Mouse (Mus musculus) C2C12 (cell line): ENCODE results near the gene Akap6. TPM values are rescaled to one million over a fixed set of nuclear protein-coding genes. Genes with fewer than 3 reads are reported as not detected.

Source experiments
- H3K27me3 ChIP-seq: one replicate; pipeline ENCODE4 v1.6.1; 2011; ENCODE audit not compliant: control insufficient read depth, insufficient read depth, insufficient read length
- H3K36me3 ChIP-seq: one replicate; pipeline ENCODE4 v1.6.1; 2011; ENCODE audit not compliant: control insufficient read depth, insufficient read depth
- H3K4me3 ChIP-seq: one replicate; pipeline ENCODE4 v1.5.1; 2011; ENCODE audit warnings: mild to moderate bottlenecking, control low read depth; ENCODE audit not compliant: poor library complexity, insufficient read depth, severe bottlenecking
- H3K79me2 ChIP-seq: one replicate; pipeline ENCODE4 v1.6.1; 2011; ENCODE audit not compliant: control insufficient read depth, insufficient read depth
- H3K79me3 ChIP-seq: one replicate; pipeline ENCODE4 v1.6.1; 2011; ENCODE audit warnings: low read depth, control low read depth
- H3ac ChIP-seq: one replicate; pipeline ENCODE3; 2011; ENCODE audit warnings: low read depth; ENCODE audit not compliant: control insufficient read depth, insufficient read length
- CEBPB ChIP-seq: IDR thresholded peaks from one replicate; pipeline ENCODE4 v1.6.1; 2011; ENCODE audit warnings: low read depth, mild to moderate bottlenecking, control low read depth, moderate library complexity
- CTCF ChIP-seq: IDR thresholded peaks from one replicate; pipeline ENCODE4 v1.5.1; 2011; ENCODE audit not compliant: control insufficient read depth, insufficient read depth, insufficient read length
- FOSL1 ChIP-seq: IDR thresholded peaks from one replicate; pipeline ENCODE4 v1.8.0; 2011; ENCODE audit warnings: mild to moderate bottlenecking, low read length; ENCODE audit not compliant: poor library complexity, insufficient read depth, severe bottlenecking
- MAX ChIP-seq: IDR thresholded peaks from one replicate; pipeline ENCODE4 v1.6.1; 2011; ENCODE audit warnings: mild to moderate bottlenecking, control low read depth
- MYOD1 ChIP-seq: IDR thresholded peaks from one replicate; pipeline ENCODE4 v1.6.1; 2011; ENCODE audit warnings: low read depth; ENCODE audit not compliant: control insufficient read depth, insufficient read length
- MYOG ChIP-seq: IDR thresholded peaks from one replicate; pipeline ENCODE4 v1.6.1; 2011; ENCODE audit not compliant: control insufficient read depth, insufficient read length; ENCODE audit errors: extremely low read depth
- USF1 ChIP-seq: IDR thresholded peaks from one replicate; pipeline ENCODE4 v1.6.1; 2011; ENCODE audit warnings: low read depth, mild to moderate bottlenecking, control low read depth, moderate library complexity
- polyA plus RNA-seq: library from polyadenylated mRNA; unstranded; fragments of >200 nt; fragmentation: generic; extraction: Trizol; gene quantifications from one replicate; pipeline ENCODE4 v1.2.1, GENCODE M21; 2012; ENCODE audit warnings: missing spikeins

Akap6 gene
- polyA plus RNA-seq, 1 experiment: 0.51 TPM

- Histone ChIP-seq H3K36me3 (no peaks in the 10 kb centered on the region), H3ac (no peak overlapping the region), H3K4me3 (no peak overlapping the region), H3K27me3 (no peaks in the 10 kb centered on the region), H3K79me2 (no peaks in the 10 kb centered on the region), H3K79me3 (no peaks in the 10 kb centered on the region)
- TF ChIP-seq CTCF (no peak), MYOD1 (no peak), MAX (no peak), USF1 (no peak), MYOG (no peak), FOSL1 (no peak), CEBPB (no peak)
Measured at GRCm38 (mm10) chr12:52704081-52704480, 4.9 kb downstream of the Akap6 start.

GRCm38 (mm10) chr12:52704810-52705209 lies 5.6 kb downstream of the Akap6 start:
- TF ChIP-seq CTCF (no peak), MYOD1 (no peak), MAX (no peak), CEBPB (no peak), FOSL1 (no peak), MYOG (no peak), USF1 (no peak)
- no peaks in the 10 kb centered on the region for H3K79me3 ChIP-seq
- no peak overlapping the region for H3ac ChIP-seq
- H3K4me3 ChIP-seq: no peak overlapping the region
- no peaks in the 10 kb centered on the region for H3K36me3 ChIP-seq
- no peaks in the 10 kb centered on the region for H3K27me3 ChIP-seq
- no peaks in the 10 kb centered on the region for H3K79me2 ChIP-seq

- Histone ChIP-seq H3K79me3 (no peaks in the 10 kb centered on the region), H3K79me2 (no peaks in the 10 kb centered on the region), H3ac (no peak overlapping the region), H3K36me3 (no peaks in the 10 kb centered on the region), H3K27me3 (no peaks in the 10 kb centered on the region), H3K4me3 (no peak overlapping the region)
- TF ChIP-seq CEBPB (no peak), FOSL1 (no peak), MYOD1 (no peak), MYOG (no peak), USF1 (no peak), CTCF (no peak), MAX (no peak)
Measured at GRCm38 (mm10) chr12:52711382-52711781, 12.2 kb downstream of the Akap6 start.

GRCm38 (mm10) chr12:52711857-52712640 lies 12.9 kb downstream of the Akap6 start:
- TF ChIP-seq CEBPB (no peak), FOSL1 (no peak), USF1 (no peak), MAX (no peak), MYOD1 (no peak), MYOG (no peak), CTCF (no peak)
- H3ac ChIP-seq: no peak overlapping the region
- no peaks in the 10 kb centered on the region for H3K79me2 ChIP-seq

GRCm38 (mm10) chr12:52718392-52718791 lies 19.2 kb downstream of the Akap6 start:
- no peaks in the 10 kb centered on the region for H3K79me2 ChIP-seq
- no peaks in the 10 kb centered on the region for H3K79me3 ChIP-seq
- H3K4me3 ChIP-seq: no peak overlapping the region
- H3K36me3 ChIP-seq: no peaks in the 10 kb centered on the region
- TF ChIP-seq FOSL1 (no peak), CTCF (no peak)
- no peaks in the 10 kb centered on the region for H3K27me3 ChIP-seq
- H3ac ChIP-seq: no peak overlapping the region

More at GRCm38 (mm10) chr12:52711857-52712640, 12.9 kb downstream of the Akap6 start:
- Histone ChIP-seq H3K27me3 (no peaks in the 10 kb centered on the region), H3K79me3 (no peaks in the 10 kb centered on the region), H3K36me3 (no peaks in the 10 kb centered on the region), H3K4me3 (no peak overlapping the region)

- no peaks in the 10 kb centered on the region for H3K27me3 ChIP-seq
- TF ChIP-seq MYOD1 (no peak), CTCF (no peak), MYOG (no peak), CEBPB (no peak), MAX (no peak), USF1 (no peak), FOSL1 (no peak)
- H3K36me3 ChIP-seq: no peaks in the 10 kb centered on the region
- H3K4me3 ChIP-seq: no peak overlapping the region
- no peaks in the 10 kb centered on the region for H3K79me2 ChIP-seq
- no peaks in the 10 kb centered on the region for H3K79me3 ChIP-seq
- H3ac ChIP-seq: no peak overlapping the region
Measured at GRCm38 (mm10) chr12:52719232-52719631, 20.0 kb downstream of the Akap6 start.
